ENCODE assay signal across 8 mouse cellular contexts in genomic region chr9:115308941-115309380, GRCm38 (mm10). TPM values are rescaled to one million over a fixed set of nuclear protein-coding genes. Genes with fewer than 3 reads are reported as not detected.
DNase-seq lines count a peak whose midpoint lies in the region; ATAC-seq and TF ChIP-seq lines count a peak whose summit lies in the region.

No protein-coding gene starts in this region.

- H3K4me3 ChIP-seq in hindbrain, embryonic 11.5 days (ENCODE audit: low read depth, low read length): peak overlapping the region; percentile 100
- peak overlapping the region; percentile 87 for H3K4me3 ChIP-seq in olfactory bulb, adult 2 months (ENCODE audit: insufficient read depth, low read depth, low read length)

- H3K9ac ChIP-seq in hindbrain, embryonic 11.5 days (ENCODE audit: low read depth, low read length): peak overlapping the region; percentile 97

- H3K27me3 ChIP-seq in hindbrain, embryonic 11.5 days (ENCODE audit: control insufficient read depth, insufficient read depth, low read length): no peaks in the 10 kb centered on the region

- 0% methylated on average over 18 of the region's 18 CpGs for WGBS in hindbrain, embryonic 11.5 days
- WGBS in olfactory bulb, adult 2 months: 1% methylated on average over 18 of the region's 18 CpGs

- H3K4me2 ChIP-seq in hindbrain, embryonic 11.5 days (replicated peaks; ENCODE audit: low read depth, low read length): peak overlapping the region; percentile 55

- DNase-seq in cerebellum, adult 9-10 months: peak; percentile 36
- no peak for DNase-seq in cerebellum, adult 11 months
- peak; percentile 16 for DNase-seq in 3134 (ENCODE audit: extremely low read depth, insufficient read length, low spot score)
- peak; percentile 52 for DNase-seq in brain, adult 2 months (ENCODE audit: low read depth, low spot score)
- DNase-seq in hindbrain, embryonic 11.5 days (ENCODE audit: low spot score): peak; percentile 58
- DNase-seq in lung, adult 18-20 months: peak; percentile 63 to 78

- no peaks in the 10 kb centered on the region for H3K9me3 ChIP-seq in hindbrain, embryonic 11.5 days (ENCODE audit: control insufficient read depth, low read length)

- peak overlapping the region; percentile 96; the same call in 1 of the 2 replicates for H3K27ac ChIP-seq in hindbrain, embryonic 11.5 days (ENCODE audit: low read depth, low read length)
- peak overlapping the region; percentile 49 for H3K27ac ChIP-seq in olfactory bulb, adult 2 months (ENCODE audit: insufficient read depth, low read depth, low read length)

- no peak for TF ChIP-seq CTCF in olfactory bulb, adult 2 months (IDR thresholded peaks at IDR 0.05; ENCODE audit: insufficient read depth, low read depth, low read length)

- 0 out of 2 replicates have a peak, but pooled peaks cover 6% of the 10 kb centered on the region for H3K4me1 ChIP-seq in hindbrain, embryonic 11.5 days (replicated peaks; ENCODE audit: control insufficient read depth, insufficient read depth, low read length)
- H3K4me1 ChIP-seq in olfactory bulb, adult 2 months (ENCODE audit: control insufficient read depth, insufficient read depth, low read length): no peaks in the 10 kb centered on the region; the same call in 1 of the 2 replicates

- TF ChIP-seq POLR2A in olfactory bulb, adult 2 months (IDR thresholded peaks at IDR 0.05; ENCODE audit: insufficient read depth, low read depth, low read length): no peak

- no peak for ATAC-seq in hindbrain, embryonic 11.5 days (ENCODE audit: low FRiP score)
- no peak for ATAC-seq in erythroid progenitor cell, adult 5-6 weeks (replicated peaks; ENCODE audit: low FRiP score, poor library complexity, severe bottlenecking)

- H3K36me3 ChIP-seq in hindbrain, embryonic 11.5 days (ENCODE audit: control insufficient read depth, insufficient read depth, low read length): no peaks in the 10 kb centered on the region

RNA-seq across cellular contexts. Expression of gene Stt3b, which starts 1.3 kb away (rescaled TPM):
- polyA plus RNA-seq in hindbrain, embryonic 11.5 days (2014; fragmentation: Nextera tagmentation; extraction: Ambion mirVana): 112 and 123 TPM in 2 replicates
- polyA plus RNA-seq in olfactory bulb, adult 2 months (2012; ENCODE audit: insufficient read depth, insufficient read length, low replicate concordance, missing spikeins): not detected in 2 replicates
- total RNA-seq in erythroid progenitor cell, adult 5-6 weeks (2015; ENCODE audit: low replicate concordance): 52.6 and 60.8 TPM in 2 replicates
- total RNA-seq in erythroid progenitor cell, adult 5-6 weeks (2017; ENCODE audit: low replicate concordance): 46.4 and 54.3 TPM in 2 replicates
